8 mouse cellular contexts compared by ENCODE assay signal in genomic region chr11:62539089-62539890, GRCm38 (mm10). TPM values are rescaled to one million over a fixed set of nuclear protein-coding genes. Genes with fewer than 3 reads are reported as not detected.
DNase-seq lines count a peak whose midpoint lies in the region; ATAC-seq lines count a peak whose summit lies in the region.

Cenpv (minus strand) TSS chr11:62539261.

- peak within 1 kb of the TSS; percentile 94 for H3K9ac ChIP-seq in hindbrain, embryonic 13.5 days

- ATAC-seq in hindbrain, embryonic 13.5 days (ENCODE audit: low FRiP score), result peak; percentile 83

- H3K27me3 ChIP-seq in hindbrain, embryonic 13.5 days, result 0 out of 2 replicates have a peak, but pooled peaks cover 4% of the 10 kb centered on the region

- peak; percentile 70 for DNase-seq in NIH3T3 (ENCODE audit: low read depth)
- DNase-seq in cerebellum, postnatal 14 days, result peak; percentile 89
- DNase-seq in frontal cortex, postnatal 36 days (ENCODE audit: low spot score in 2 of 2), result peak; percentile 73 to 76
- DNase-seq in layer of hippocampus, postnatal 14 days (ENCODE audit: low spot score in 2 of 2), result peak; percentile 68 to 77
- peak; percentile 75 for DNase-seq in lung, postnatal 10 days
- peak; percentile 62 for DNase-seq in ovary, postnatal 14 days (ENCODE audit: low spot score)
- peak; percentile 77 for DNase-seq in thymus, postnatal 25 days

- WGBS in hindbrain, embryonic 13.5 days, result 5% methylated on average over 45 of the region's 57 CpGs

- peaks cover 21% of the 10 kb centered on the region for H3K4me1 ChIP-seq in hindbrain, embryonic 13.5 days (replicated peaks)

- no peaks in the 10 kb centered on the region for H3K9me3 ChIP-seq in hindbrain, embryonic 13.5 days

- 0 out of 2 replicates have a peak, but pooled peaks cover 6% of the 10 kb centered on the region for H3K36me3 ChIP-seq in hindbrain, embryonic 13.5 days

- peak within 1 kb of the TSS; percentile 81 for H3K4me3 ChIP-seq in hindbrain, embryonic 13.5 days

- peak within 1 kb of the TSS; percentile 83 for H3K4me2 ChIP-seq in hindbrain, embryonic 13.5 days

- peak within 1 kb of the TSS; percentile 87 for H3K27ac ChIP-seq in hindbrain, embryonic 13.5 days

RNA-seq across cellular contexts. Expression of gene Cenpv, which starts in this region (rescaled TPM):
- 49.4 and 55.5 TPM in 2 replicates for polyA plus RNA-seq in hindbrain, embryonic 13.5 days (2015; fragmentation: Nextera tagmentation; extraction: Ambion mirVana)
- 10 to 100 TPM; 37.4 to 38.5 TPM for total RNA-seq in layer of hippocampus, postnatal 14 days (2021)

Comparison
In these comparisons a context has a peak if more than half of its experiments do, and no peak if none do; other contexts are left out.
1. Peak in every context shown above with its lines: DNase-seq, ATAC-seq, H3K4me3 ChIP-seq and H3K27ac ChIP-seq.